Mouse (Mus musculus): ENCODE data around the gene Nkx2-2.
"Not testable (repeated sequence)": the region's sequence is repeated elsewhere in the genome, so short reads cannot be mapped to it uniquely, and the experiment has no call there.

Gene Nkx2-2

GRCm38 (mm10) chr2:147181304-147181665 is 12.8 kb downstream of the Nkx2-2 start:
- no peak for DNase-seq

- no peak for DNase-seq
These were observed 13.3 kb downstream of the Nkx2-2 start for GRCm38 (mm10) chr2:147180649-147181303.

GRCm38 (mm10) chr2:147178091-147179059 is 15.7 kb downstream of the Nkx2-2 start:
- DNase-seq = peak; percentile 79 to 84

- peak; percentile 90 to 91 for DNase-seq
These were observed 16.4 kb downstream of the Nkx2-2 start for GRCm38 (mm10) chr2:147177672-147178071.

- DNase-seq = no peak
These were observed 18.7 kb downstream of the Nkx2-2 start for GRCm38 (mm10) chr2:147175296-147175695.

- DNase-seq = no peak
These were observed 20.3 kb downstream of the Nkx2-2 start for GRCm38 (mm10) chr2:147173751-147174150.

GRCm38 (mm10) chr2:147170538-147170937 is 23.5 kb downstream of the Nkx2-2 start:
- DNase-seq = not testable (repeated sequence)

GRCm38 (mm10) chr2:147165863-147166262 is 28.2 kb downstream of the Nkx2-2 start:
- no peak for DNase-seq

- DNase-seq = no peak
These were observed 28.7 kb downstream of the Nkx2-2 start for GRCm38 (mm10) chr2:147165376-147165775.

- DNase-seq = no peak
These were observed 41.5 kb downstream of the Nkx2-2 start for GRCm38 (mm10) chr2:147152543-147152942.

Measured in kidney, postnatal 4 days (tissue).